Mouse (Mus musculus) intestine, embryonic 16.5 days (tissue): ENCODE results near the gene Krt15. TPM values are rescaled to one million over a fixed set of nuclear protein-coding genes. Genes with fewer than 3 reads are reported as not detected.

Source experiments
- ATAC-seq: fragments of 200-750 bp; cut with Nextera tagmentation; 2 replicates; pipeline ENCODE4 v1.8.0; 2017; ENCODE audit warnings: moderate TSS enrichment, moderate library complexity
- H3K27ac ChIP-seq: fragments of 300-500 bp; sonication (generic); 2 replicates; pipeline ENCODE4 v1.5.1; 2014; ENCODE audit warnings: mild to moderate bottlenecking, low read length
- H3K27me3 ChIP-seq: fragments of 300-500 bp; sonication (generic); replicated peaks from 2 replicates; pipeline ENCODE4 v1.6.1; 2014; ENCODE audit warnings: low read length, control low read depth, mixed read lengths; ENCODE audit not compliant: control insufficient read depth, insufficient read depth
- H3K36me3 ChIP-seq: fragments of 300-500 bp; sonication (generic); 2 replicates; pipeline ENCODE4 v1.6.1; 2014; ENCODE audit warnings: low read length, control low read depth; ENCODE audit not compliant: control insufficient read depth, insufficient read depth
- H3K4me1 ChIP-seq: fragments of 300-500 bp; sonication (generic); 2 replicates; pipeline ENCODE4 v1.6.1; 2014; ENCODE audit warnings: low read length, control low read depth, mixed read lengths; ENCODE audit not compliant: control insufficient read depth, insufficient read depth
- H3K4me2 ChIP-seq: fragments of 300-500 bp; sonication (generic); 2 replicates; pipeline ENCODE4 v1.6.1; 2014; ENCODE audit warnings: low read depth, low read length, control low read depth
- H3K4me3 ChIP-seq: fragments of 300-500 bp; sonication (generic); 2 replicates; pipeline ENCODE4 v1.5.1; 2014; ENCODE audit warnings: mild to moderate bottlenecking, low read length
- H3K9ac ChIP-seq: fragments of 300-500 bp; sonication (generic); 2 replicates; pipeline ENCODE4 v1.6.1; 2014; ENCODE audit warnings: low read depth, low read length
- H3K9me3 ChIP-seq: fragments of 300-500 bp; sonication (generic); 2 replicates; pipeline ENCODE4 v1.6.1; 2016; ENCODE audit warnings: low read length, control low read depth; ENCODE audit not compliant: control insufficient read depth
- WGBS: fragments of 180-500 bp; shearing (Covaris S2); extraction: QIAGEN DNeasy Blood & Tissue Kit; methylation state at CpG from one replicate; pipeline ENCODE4 v1.1.7; 2014; 5-methylcytosine and 5-hydroxymethylcytosine counted together
- polyA plus RNA-seq: library from polyadenylated mRNA; unstranded; fragments of >200 nt; fragmentation: Nextera tagmentation; extraction: Ambion mirVana; gene quantifications from 2 replicates; pipeline ENCODE4 v1.2.1, GENCODE M21; 2015

Gene Krt15
- polyA plus RNA-seq, 1 experiment from 2014 or later, result 4.5 TPM

DNA sequence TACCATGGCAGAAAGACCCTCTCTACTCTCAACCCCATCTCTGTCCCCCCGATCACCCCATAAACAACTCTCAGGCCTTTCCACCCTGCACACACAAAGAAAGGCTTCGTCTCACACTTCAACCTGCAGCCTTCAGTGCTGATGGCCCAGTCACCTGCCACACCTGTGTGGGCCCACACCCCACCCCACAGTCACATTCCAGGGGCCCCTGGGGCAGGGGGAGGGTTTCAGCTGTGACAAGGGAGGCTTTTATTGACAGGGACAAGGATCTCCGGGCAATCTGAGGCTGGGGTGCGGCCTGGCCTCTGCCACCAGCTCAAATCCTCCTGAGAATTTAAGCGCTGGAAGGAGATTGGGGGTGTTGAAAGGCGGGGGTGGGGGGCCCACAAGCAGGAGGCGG lies 3.1 kb upstream of the Krt15 start:
- ATAC-seq, result peak; percentile 87
- Histone ChIP-seq H3K27me3 (no peaks in the 10 kb centered on the region), H3K4me1 (peaks cover 24% of the 10 kb centered on the region), H3K36me3 (no peaks in the 10 kb centered on the region), H3K4me2 (no peak overlapping the region), H3K4me3 (no peak overlapping the region), H3K9ac (no peak overlapping the region), H3K27ac (peak overlapping the region; percentile 81), H3K9me3 (no peaks in the 10 kb centered on the region)
- WGBS, result 40% methylated on average over 7 of the region's 7 CpGs

DNA sequence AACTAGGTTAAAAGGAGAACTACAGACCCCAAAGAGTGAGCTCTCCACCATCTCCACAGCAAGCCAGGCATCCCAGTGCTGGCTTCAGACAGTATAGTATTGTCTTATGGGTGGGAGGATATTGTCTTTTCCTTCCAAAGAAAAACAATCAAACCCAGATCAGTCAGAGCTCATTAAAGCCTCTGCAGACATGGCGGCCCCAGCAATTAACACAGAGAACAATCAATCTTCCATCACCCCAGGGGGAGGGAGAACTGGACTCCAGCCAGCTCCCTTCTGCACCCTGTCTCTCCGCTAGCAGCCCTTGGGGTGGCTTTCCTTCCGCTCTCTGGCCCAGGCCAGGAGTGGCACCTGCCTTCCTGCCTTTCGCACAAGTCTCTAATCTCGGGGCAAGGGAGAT lies 2.0 kb upstream of the Krt15 start:
- no peak overlapping the region for H3K9ac ChIP-seq
- peak overlapping the region; percentile 52 for H3K27ac ChIP-seq
- WGBS, result 22% methylated on average over 5 of the region's 5 CpGs
- H3K4me1 ChIP-seq, result peaks cover 24% of the 10 kb centered on the region
- ATAC-seq, result peak; percentile 32
- H3K4me3 ChIP-seq, result no peak overlapping the region
- H3K27me3 ChIP-seq, result no peaks in the 10 kb centered on the region
- no peak overlapping the region for H3K4me2 ChIP-seq
- no peaks in the 10 kb centered on the region for H3K9me3 ChIP-seq
- no peaks in the 10 kb centered on the region for H3K36me3 ChIP-seq

DNA sequence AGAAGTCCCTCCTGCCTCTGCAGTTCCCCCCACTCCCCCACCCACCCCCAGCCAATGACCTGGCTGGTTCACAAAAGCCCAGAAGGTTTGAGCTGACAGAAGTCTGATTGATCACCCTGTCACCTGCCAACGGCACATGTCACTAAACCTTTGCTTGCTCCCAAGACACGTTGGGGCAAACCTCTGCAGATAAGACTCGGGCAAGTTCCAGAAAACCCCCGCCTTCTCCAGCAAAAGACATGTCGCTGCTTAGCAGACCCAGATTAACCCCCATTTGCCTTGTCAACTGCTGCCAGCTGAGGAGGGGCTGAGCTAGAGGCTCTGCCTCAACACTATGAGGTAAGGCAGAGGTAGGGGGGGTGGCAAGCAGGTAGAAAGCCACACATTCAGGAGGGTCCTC lies 831 bp upstream of the Krt15 start:
- Histone ChIP-seq H3K27me3 (no peaks in the 10 kb centered on the region), H3K27ac (no peak overlapping the region), H3K4me2 (no peak overlapping the region), H3K9me3 (no peaks in the 10 kb centered on the region), H3K9ac (no peak overlapping the region), H3K4me1 (peaks cover 24% of the 10 kb centered on the region), H3K36me3 (no peaks in the 10 kb centered on the region), H3K4me3 (no peak overlapping the region)
- 23% methylated on average over 5 of the region's 5 CpGs for WGBS
- ATAC-seq, result no peak

DNA sequence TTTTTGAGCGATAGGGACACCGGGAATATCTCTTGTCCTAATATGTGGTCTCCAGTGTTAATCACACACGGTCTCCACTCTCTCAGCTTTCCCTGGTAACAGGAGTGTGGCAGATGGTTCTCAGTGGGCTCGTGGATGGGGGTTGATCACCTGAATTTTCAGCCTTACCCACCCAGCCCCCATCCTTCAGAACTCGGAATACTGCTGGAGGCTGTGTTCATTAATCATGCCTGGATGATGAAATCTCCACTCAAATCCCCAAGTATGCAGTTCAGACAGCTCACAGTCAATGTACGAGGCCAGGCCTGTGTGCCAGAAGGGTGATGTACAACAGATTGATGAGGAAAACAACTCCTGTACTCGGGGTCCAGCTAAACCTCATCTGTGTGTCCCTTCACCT lies 10.8 kb downstream of the Krt15 start:
- Histone ChIP-seq H3K9me3 (no peaks in the 10 kb centered on the region), H3K27ac (no peak overlapping the region), H3K36me3 (no peaks in the 10 kb centered on the region), H3K4me1 (0 out of 2 replicates have a peak, but pooled peaks cover 2% of the 10 kb centered on the region), H3K27me3 (no peaks in the 10 kb centered on the region), H3K9ac (no peak overlapping the region), H3K4me3 (no peak overlapping the region), H3K4me2 (no peak overlapping the region)
- ATAC-seq, result no peak
- WGBS, result 82% methylated on average over 7 of the region's 7 CpGs

DNA sequence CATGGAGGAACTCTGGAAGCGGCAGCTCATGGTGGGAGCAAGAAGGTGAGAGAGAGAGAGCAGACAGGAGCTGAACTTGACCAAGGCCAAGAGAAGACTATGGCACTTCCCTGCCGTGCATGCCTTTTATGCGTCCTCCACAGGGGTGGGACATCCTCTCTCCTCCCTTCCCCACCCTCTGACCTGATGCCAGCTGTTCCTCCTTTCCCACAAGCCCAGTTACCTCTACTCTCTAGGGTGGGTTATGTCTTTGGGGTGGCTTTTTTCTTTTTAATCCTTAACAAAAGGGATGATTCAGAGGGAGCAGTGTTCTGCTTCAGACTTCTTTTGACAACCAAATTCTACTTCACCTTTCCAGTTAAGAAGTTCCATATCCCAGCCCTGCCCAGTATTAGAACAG lies 14.3 kb downstream of the Krt15 start, which contains the start of gene Krt13:
Gene Krt13, minus strand, starts transcription at position 101 of the 400 bp plus-strand sequence.
- Histone ChIP-seq H3K27ac (no peak within 1 kb of the TSS), H3K4me2 (no peak within 1 kb of the TSS), H3K4me3 (no peak within 1 kb of the TSS), H3K36me3 (no peaks in the 10 kb centered on the region), H3K4me1 (no peaks in the 10 kb centered on the region), H3K9ac (no peak within 1 kb of the TSS), H3K9me3 (no peaks in the 10 kb centered on the region), H3K27me3 (no peaks in the 10 kb centered on the region)
- no peak for ATAC-seq
- 71% methylated on average over 3 of the region's 3 CpGs for WGBS

DNA sequence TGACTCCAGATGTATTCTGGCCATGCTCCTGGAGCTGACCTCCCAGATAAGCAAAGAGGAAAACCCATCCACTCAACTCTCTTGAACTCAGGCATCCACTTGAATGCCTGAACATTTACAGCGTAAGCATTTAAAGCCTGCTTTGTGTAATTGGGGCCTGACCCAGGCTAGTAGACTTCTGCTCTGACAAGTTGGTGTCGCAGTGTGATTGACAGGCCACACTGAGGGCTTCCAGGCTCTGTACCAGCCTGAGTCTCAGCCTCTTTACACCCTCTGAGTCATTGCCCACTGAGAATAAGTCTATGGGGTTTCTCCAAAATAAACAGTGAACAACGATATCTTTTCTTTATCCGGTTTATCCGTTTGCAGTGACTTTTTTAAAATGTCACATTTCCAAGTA lies 15.4 kb downstream of the Krt15 start:
- H3K4me3 ChIP-seq, result no peak overlapping the region
- WGBS, result 74% methylated on average over 5 of the region's 5 CpGs
- H3K36me3 ChIP-seq, result no peaks in the 10 kb centered on the region
- no peaks in the 10 kb centered on the region for H3K9me3 ChIP-seq
- no peaks in the 10 kb centered on the region for H3K27me3 ChIP-seq
- no peaks in the 10 kb centered on the region for H3K4me1 ChIP-seq
- H3K4me2 ChIP-seq, result no peak overlapping the region
- H3K27ac ChIP-seq, result no peak overlapping the region
- no peak for ATAC-seq
- H3K9ac ChIP-seq, result no peak overlapping the region

DNA sequence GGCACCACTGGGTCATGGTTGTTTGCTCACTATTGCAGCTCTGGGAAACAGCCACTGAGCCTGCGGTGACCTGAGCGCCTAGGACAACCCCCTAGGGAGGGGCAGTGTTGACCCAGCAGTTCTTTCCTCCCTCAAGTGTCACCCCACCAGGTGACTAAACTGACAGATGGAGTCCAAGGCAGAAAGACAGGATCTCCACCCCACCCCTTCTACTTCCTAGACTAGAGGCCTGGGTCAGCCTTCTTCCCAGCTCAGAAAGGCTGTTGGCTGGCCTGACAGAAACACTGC lies 22.0 kb downstream of the Krt15 start:
- peak; percentile 82 for ATAC-seq
- Histone ChIP-seq H3K9me3 (no peaks in the 10 kb centered on the region), H3K27ac (no peak overlapping the region), H3K27me3 (no peaks in the 10 kb centered on the region), H3K4me1 (peaks cover 3% of the 10 kb centered on the region; the same call in 1 of the 2 replicates), H3K9ac (no peak overlapping the region), H3K4me2 (no peak overlapping the region), H3K36me3 (no peaks in the 10 kb centered on the region), H3K4me3 (no peak overlapping the region)
- WGBS, result 70% methylated on average over 2 of the region's 2 CpGs

DNA sequence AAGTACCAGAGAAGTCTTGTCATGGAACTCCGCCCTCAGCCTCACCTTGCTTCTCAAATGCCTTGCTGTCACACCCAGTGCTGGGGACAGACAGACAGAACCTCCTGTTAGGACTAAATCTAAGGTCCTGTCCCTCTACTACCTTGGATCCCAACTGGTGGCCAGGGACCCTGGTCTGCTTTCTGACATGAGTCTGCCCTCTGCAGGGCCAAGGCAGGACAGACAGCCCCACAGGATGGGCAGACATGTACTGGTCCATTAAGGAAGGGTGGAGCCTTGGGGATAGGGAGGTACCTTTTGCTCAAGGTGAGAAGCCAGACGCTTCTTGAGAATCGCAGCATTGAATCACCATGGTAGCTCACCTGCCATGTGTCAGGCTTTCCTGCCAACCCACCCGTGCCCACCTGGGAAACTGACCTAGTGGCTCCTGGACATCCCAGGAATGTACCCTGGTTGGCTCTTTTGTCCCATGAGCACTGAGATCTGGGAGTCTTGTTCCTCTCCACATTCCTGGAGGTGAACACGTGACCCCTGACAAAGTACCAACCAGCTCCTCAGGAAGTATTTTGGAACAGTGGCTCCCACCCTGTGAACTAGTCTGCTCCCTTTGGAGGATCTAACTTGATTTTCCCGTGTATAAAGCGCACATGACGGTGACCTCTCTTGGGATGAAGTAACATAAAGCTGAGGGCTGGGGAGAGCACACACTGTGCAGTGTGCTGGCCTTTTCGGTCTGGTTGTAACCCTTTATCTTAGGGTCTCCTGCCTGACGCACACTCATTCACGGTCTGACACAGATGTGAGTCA lies 22.6 kb downstream of the Krt15 start:
- Histone ChIP-seq H3K9me3 (no peaks in the 10 kb centered on the region), H3K27ac (no peak overlapping the region), H3K4me1 (peaks cover 3% of the 10 kb centered on the region; the same call in 1 of the 2 replicates), H3K36me3 (no peaks in the 10 kb centered on the region), H3K4me2 (no peak overlapping the region), H3K4me3 (no peak overlapping the region), H3K27me3 (no peaks in the 10 kb centered on the region), H3K9ac (no peak overlapping the region)
- 68% methylated on average over 11 of the region's 11 CpGs for WGBS
- ATAC-seq, result peak; percentile 21

DNA sequence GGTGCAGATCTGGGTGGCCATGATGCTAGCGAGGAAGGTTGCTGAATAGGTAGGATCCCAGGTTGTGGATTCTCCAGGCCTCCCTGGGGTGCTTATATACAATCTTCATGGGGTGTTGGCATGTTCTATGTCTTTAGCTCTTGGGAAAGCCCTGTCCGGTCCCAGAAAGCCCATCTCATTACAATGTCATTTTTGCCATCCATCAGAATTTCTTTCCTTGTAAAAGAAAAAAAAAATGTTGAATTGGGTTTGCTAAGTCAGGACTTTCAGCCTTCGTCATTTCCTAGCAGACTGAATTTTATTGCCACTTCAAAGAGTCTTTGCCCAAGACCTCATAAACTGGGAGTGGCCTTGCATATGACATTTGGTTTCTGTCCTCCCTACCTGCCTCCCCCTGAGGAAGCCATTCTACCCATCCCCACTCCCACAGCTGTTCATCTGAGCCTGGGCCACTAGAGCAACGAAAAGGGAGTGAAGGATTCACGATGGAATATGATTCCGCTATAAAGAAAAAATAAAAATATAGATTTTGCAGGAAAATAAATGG lies 30.1 kb downstream of the Krt15 start, which contains the start of gene Krt36:
Gene Krt36, minus strand, starts transcription at position 51 of the 547 bp plus-strand sequence.
- Histone ChIP-seq H3K9ac (no peak within 1 kb of the TSS), H3K9me3 (no peaks in the 10 kb centered on the region), H3K27me3 (no peaks in the 10 kb centered on the region), H3K36me3 (no peaks in the 10 kb centered on the region), H3K4me3 (no peak within 1 kb of the TSS), H3K4me2 (no peak within 1 kb of the TSS), H3K4me1 (0 out of 2 replicates have a peak, but pooled peaks cover 3% of the 10 kb centered on the region), H3K27ac (no peak within 1 kb of the TSS)
- ATAC-seq, result peak; percentile 59; the same call in 1 of the 2 replicates
- WGBS, result 67% methylated on average over 6 of the region's 6 CpGs
